Mouse (Mus musculus): ENCODE measurements around the gene Fstl4. TPM values are rescaled to one million over a fixed set of nuclear protein-coding genes. Genes with fewer than 3 reads are reported as not detected.

The Fstl4 gene
- total RNA-seq, 1 experiment, result 0.09 TPM

DNA sequence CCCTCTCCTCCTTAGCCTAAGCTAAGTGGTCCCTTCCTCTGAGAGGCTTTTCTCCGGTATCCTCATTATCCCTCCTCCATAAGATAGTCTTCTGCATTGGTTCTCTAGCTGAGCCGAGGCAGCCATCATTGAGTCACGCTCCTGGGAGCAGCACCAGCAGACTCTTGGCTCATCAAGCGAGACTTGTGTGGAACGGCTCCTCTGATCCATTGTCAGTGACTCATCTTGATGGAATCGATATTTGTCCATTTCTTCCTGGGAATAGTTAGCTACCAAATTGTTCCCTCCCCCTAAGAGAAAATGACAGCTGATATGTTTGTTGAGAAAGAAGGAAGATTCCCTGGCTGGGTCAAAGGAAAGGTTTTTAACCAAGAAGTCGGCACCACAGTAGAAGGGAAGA, 17.2 kb upstream of the Fstl4 start:
- no peak overlapping the region for H3K27ac ChIP-seq (ENCODE audit: insufficient read depth, low read depth, low read length, poor library complexity, severe bottlenecking)
- no peaks in the 10 kb centered on the region for H3K36me3 ChIP-seq (ENCODE audit: control insufficient read depth, insufficient read depth, low read length, poor library complexity, severe bottlenecking)
- no peak overlapping the region for H3K9ac ChIP-seq (ENCODE audit: insufficient read depth, low read depth, low read length, poor library complexity, severe bottlenecking)
- DNase-seq (ENCODE audit: low read depth, low spot score), result no peak
- H3K4me1 ChIP-seq (ENCODE audit: control insufficient read depth in 2 of 2, insufficient read depth in 2 of 2, low read length in 2 of 2, poor library complexity in 1 of 2), result peaks cover 0 to 4% of the 10 kb centered on the region in 2 experiments; a peak in 1 of 4 replicates
- TF ChIP-seq HCFC1 (IDR thresholded peaks at IDR 0.05; ENCODE audit: borderline replicate concordance, insufficient read depth, low read length) (no peak), MAFK (IDR thresholded peaks at IDR 0.05; ENCODE audit: insufficient read depth, low read depth, low read length) (no peak), ZC3H11A (IDR thresholded peaks at IDR 0.05; ENCODE audit: borderline replicate concordance, low read depth, low read length) (no peak), ZNF384 (IDR thresholded peaks at IDR 0.05; ENCODE audit: low read depth, low read length) (no peak), CHD2 (IDR thresholded peaks at IDR 0.05; ENCODE audit: low read depth, low read length) (no peak)
- no peaks in the 10 kb centered on the region for H3K9me3 ChIP-seq (ENCODE audit: control insufficient read depth, insufficient read depth, low read depth, low read length)
- no peak overlapping the region for H3K4me3 ChIP-seq (ENCODE audit: insufficient read depth in 1 of 2, low read depth in 1 of 2, low read length in 2 of 2, poor library complexity in 1 of 2, severe bottlenecking in 1 of 2)
- in situ Hi-C loops (cut with MboI; ENCODE audit: low sequenced_read_pairs in 2 of 2, unreplicated experiment in 2 of 2), result no loop called here

DNA sequence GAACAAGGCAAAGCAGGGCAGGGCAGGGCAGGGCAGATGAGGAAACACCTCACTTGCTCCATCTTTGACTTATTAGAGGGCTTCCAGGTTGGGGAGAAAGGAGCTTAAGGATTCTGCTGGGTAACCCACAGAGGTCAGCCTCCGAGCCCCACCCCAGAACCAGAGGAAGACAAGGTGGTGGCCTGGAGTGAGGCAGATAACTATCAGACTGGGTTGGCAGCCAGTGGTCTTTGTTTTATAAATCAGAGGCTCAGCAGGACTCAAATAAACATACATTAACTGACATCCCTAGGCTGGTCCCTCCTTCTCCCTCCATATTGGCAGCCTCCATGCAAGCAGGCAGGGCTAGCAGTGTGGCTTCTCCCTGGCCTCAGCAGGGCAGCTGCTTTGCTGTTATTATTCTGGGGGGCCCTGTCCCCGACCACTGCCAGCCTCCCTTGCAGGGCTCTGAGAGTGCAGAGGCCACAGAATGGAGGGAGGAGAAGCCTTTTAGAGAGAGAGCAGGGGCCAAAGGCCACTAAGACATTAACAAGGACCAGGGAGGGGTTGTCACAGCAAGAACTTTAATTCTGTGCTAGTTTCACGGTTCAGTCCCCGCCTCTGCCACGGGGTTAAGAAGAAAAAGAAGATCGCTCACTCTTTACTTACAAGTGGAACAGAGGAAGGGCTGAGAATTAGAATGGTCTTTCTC, 16.5 kb upstream of the Fstl4 start:
- no peak for DNase-seq (ENCODE audit: low read depth, low spot score)
- in situ Hi-C loops (cut with MboI; ENCODE audit: low sequenced_read_pairs in 2 of 2, unreplicated experiment in 2 of 2), result no loop called here
- H3K4me1 ChIP-seq (ENCODE audit: control insufficient read depth in 2 of 2, insufficient read depth in 2 of 2, low read length in 2 of 2, poor library complexity in 1 of 2), result peaks cover 0 to 4% of the 10 kb centered on the region in 2 experiments; a peak in 1 of 4 replicates
- no peak overlapping the region for H3K4me3 ChIP-seq (ENCODE audit: insufficient read depth in 1 of 2, low read depth in 1 of 2, low read length in 2 of 2, poor library complexity in 1 of 2, severe bottlenecking in 1 of 2)
- TF ChIP-seq MAFK (IDR thresholded peaks at IDR 0.05; ENCODE audit: insufficient read depth, low read depth, low read length) (no peak), ZNF384 (IDR thresholded peaks at IDR 0.05; ENCODE audit: low read depth, low read length) (no peak), HCFC1 (IDR thresholded peaks at IDR 0.05; ENCODE audit: borderline replicate concordance, insufficient read depth, low read length) (no peak), ZC3H11A (IDR thresholded peaks at IDR 0.05; ENCODE audit: borderline replicate concordance, low read depth, low read length) (no peak), CHD2 (IDR thresholded peaks at IDR 0.05; ENCODE audit: low read depth, low read length) (no peak)
- no peaks in the 10 kb centered on the region for H3K9me3 ChIP-seq (ENCODE audit: control insufficient read depth, insufficient read depth, low read depth, low read length)
- no peak overlapping the region for H3K27ac ChIP-seq (ENCODE audit: insufficient read depth, low read depth, low read length, poor library complexity, severe bottlenecking)
- no peaks in the 10 kb centered on the region for H3K36me3 ChIP-seq (ENCODE audit: control insufficient read depth, insufficient read depth, low read length, poor library complexity, severe bottlenecking)
- no peak overlapping the region for H3K9ac ChIP-seq (ENCODE audit: insufficient read depth, low read depth, low read length, poor library complexity, severe bottlenecking)

GRCm38 (mm10) chr11:52749988-52750387, 14.4 kb upstream of the Fstl4 start:
- no peak for DNase-seq (ENCODE audit: low read depth, low spot score)
- Histone ChIP-seq H3K9ac (ENCODE audit: insufficient read depth, low read depth, low read length, poor library complexity, severe bottlenecking) (no peak overlapping the region), H3K4me3 (ENCODE audit: insufficient read depth in 1 of 2, low read depth in 1 of 2, low read length in 2 of 2, poor library complexity in 1 of 2, severe bottlenecking in 1 of 2) (no peak overlapping the region), H3K36me3 (ENCODE audit: control insufficient read depth, insufficient read depth, low read length, poor library complexity, severe bottlenecking) (no peaks in the 10 kb centered on the region), H3K9me3 (ENCODE audit: control insufficient read depth, insufficient read depth, low read depth, low read length) (no peaks in the 10 kb centered on the region), H3K4me1 (ENCODE audit: control insufficient read depth in 2 of 2, insufficient read depth in 2 of 2, low read length in 2 of 2, poor library complexity in 1 of 2) (peaks cover 0 to 4% of the 10 kb centered on the region in 2 experiments; a peak in 1 of 4 replicates), H3K27ac (ENCODE audit: insufficient read depth, low read depth, low read length, poor library complexity, severe bottlenecking) (no peak overlapping the region)
- no peak for TF ChIP-seq MAFK (IDR thresholded peaks at IDR 0.05; ENCODE audit: insufficient read depth, low read depth, low read length)
- TF ChIP-seq ZC3H11A (IDR thresholded peaks at IDR 0.05; ENCODE audit: borderline replicate concordance, low read depth, low read length), result no peak
- no peak for TF ChIP-seq HCFC1 (IDR thresholded peaks at IDR 0.05; ENCODE audit: borderline replicate concordance, insufficient read depth, low read length)
- in situ Hi-C loops (cut with MboI; ENCODE audit: low sequenced_read_pairs in 2 of 2, unreplicated experiment in 2 of 2), result no loop called here

- TF ChIP-seq CHD2 (IDR thresholded peaks at IDR 0.05; ENCODE audit: low read depth, low read length) (no peak), ZC3H11A (IDR thresholded peaks at IDR 0.05; ENCODE audit: borderline replicate concordance, low read depth, low read length) (no peak), ZNF384 (IDR thresholded peaks at IDR 0.05; ENCODE audit: low read depth, low read length) (no peak), HCFC1 (IDR thresholded peaks at IDR 0.05; ENCODE audit: borderline replicate concordance, insufficient read depth, low read length) (no peak), MAFK (IDR thresholded peaks at IDR 0.05; ENCODE audit: insufficient read depth, low read depth, low read length) (no peak)
- H3K4me3 ChIP-seq (ENCODE audit: insufficient read depth in 1 of 2, low read depth in 1 of 2, low read length in 2 of 2, poor library complexity in 1 of 2, severe bottlenecking in 1 of 2), result no peak overlapping the region
- in situ Hi-C loops (cut with MboI; ENCODE audit: low sequenced_read_pairs in 2 of 2, unreplicated experiment in 2 of 2), result no loop called here
Measured at GRCm38 (mm10) chr11:52752524-52752923, 11.9 kb upstream of the Fstl4 start.

More at GRCm38 (mm10) chr11:52752524-52752923, 11.9 kb upstream of the Fstl4 start:
- no peak overlapping the region for H3K9ac ChIP-seq (ENCODE audit: insufficient read depth, low read depth, low read length, poor library complexity, severe bottlenecking)
- DNase-seq (ENCODE audit: low read depth, low spot score), result no peak
- no peaks in the 10 kb centered on the region for H3K9me3 ChIP-seq (ENCODE audit: control insufficient read depth, insufficient read depth, low read depth, low read length)
- H3K36me3 ChIP-seq (ENCODE audit: control insufficient read depth, insufficient read depth, low read length, poor library complexity, severe bottlenecking), result no peaks in the 10 kb centered on the region
- H3K4me1 ChIP-seq (ENCODE audit: control insufficient read depth in 2 of 2, insufficient read depth in 2 of 2, low read length in 2 of 2, poor library complexity in 1 of 2), result peaks cover 0 to 3% of the 10 kb centered on the region in 2 experiments; a peak in 1 of 4 replicates
- no peak overlapping the region for H3K27ac ChIP-seq (ENCODE audit: insufficient read depth, low read depth, low read length, poor library complexity, severe bottlenecking)

Measured in ES-E14 (cell line).